Mouse (Mus musculus) embryo, embryonic 10.5 days (tissue): ENCODE data around the gene Rps6kl1.

ENCODE experiments used
- DNase-seq: peaks from one replicate; pipeline ENCODE4 v3.0.0-alpha.2; 2015; ENCODE audit warnings: low spot score

Rps6kl1 gene

GRCm38 (mm10) chr12:85151002-85151774, at the start of gene Rps6kl1:
Gene Rps6kl1, minus strand, starts transcription at chr12:85151264.
- DNase-seq = peak; percentile 54

GRCm38 (mm10) chr12:85199954-85200353, 48.9 kb upstream of the Rps6kl1 start:
- no peak for DNase-seq

GRCm38 (mm10) chr12:85197936-85198335, 46.9 kb upstream of the Rps6kl1 start:
- DNase-seq = peak; percentile 79

GRCm38 (mm10) chr12:85197371-85197770, 46.3 kb upstream of the Rps6kl1 start:
- DNase-seq = no peak

GRCm38 (mm10) chr12:85196191-85196590, 45.1 kb upstream of the Rps6kl1 start:
- DNase-seq = no peak

- no peak for DNase-seq
Measured at GRCm38 (mm10) chr12:85195086-85195485, 44.0 kb upstream of the Rps6kl1 start.

- no peak for DNase-seq
Measured at GRCm38 (mm10) chr12:85194623-85195018, 43.6 kb upstream of the Rps6kl1 start.

GRCm38 (mm10) chr12:85193923-85194622, 43.0 kb upstream of the Rps6kl1 start:
- DNase-seq = no peak

- DNase-seq = no peak
Measured at GRCm38 (mm10) chr12:85193146-85193545, 42.1 kb upstream of the Rps6kl1 start.

GRCm38 (mm10) chr12:85192461-85193108, 41.5 kb upstream of the Rps6kl1 start:
- no peak for DNase-seq

GRCm38 (mm10) chr12:85190290-85190689, 39.2 kb upstream of the Rps6kl1 start:
- no peak for DNase-seq

- no peak for DNase-seq
Measured at GRCm38 (mm10) chr12:85186361-85186760, 35.3 kb upstream of the Rps6kl1 start.

- DNase-seq = no peak
Measured at GRCm38 (mm10) chr12:85185810-85186209, 34.7 kb upstream of the Rps6kl1 start.

GRCm38 (mm10) chr12:85184118-85184517, 33.1 kb upstream of the Rps6kl1 start:
- no peak for DNase-seq

GRCm38 (mm10) chr12:85182898-85183297, 31.8 kb upstream of the Rps6kl1 start:
- no peak for DNase-seq

GRCm38 (mm10) chr12:85182345-85182643, 31.2 kb upstream of the Rps6kl1 start:
- peak; percentile 45 for DNase-seq

- DNase-seq = no peak
Measured at GRCm38 (mm10) chr12:85181475-85182344, 30.6 kb upstream of the Rps6kl1 start.

- DNase-seq = no peak
Measured at GRCm38 (mm10) chr12:85178294-85178693, 27.2 kb upstream of the Rps6kl1 start.

- DNase-seq = no peak
Measured at GRCm38 (mm10) chr12:85177740-85178239, 26.7 kb upstream of the Rps6kl1 start, which contains the start of gene Pgf. Gene Pgf, minus strand, starts transcription at chr12:85177790.

GRCm38 (mm10) chr12:85176846-85177523, 25.9 kb upstream of the Rps6kl1 start:
- peak; percentile 77 for DNase-seq
